Mouse (Mus musculus) CH12.LX (cell line): ENCODE measurements around the gene Tfr2. TPM values are rescaled to one million over a fixed set of nuclear protein-coding genes. Genes with fewer than 3 reads are reported as not detected.

ENCODE experiments used
- DNase-seq: peaks from one replicate; pipeline ENCODE4 v3.0.0-alpha.2; 2013; ENCODE audit errors: extremely low read depth
- H3K27ac ChIP-seq: 2 replicates; pipeline ENCODE4 v1.5.1; 2012; ENCODE audit warnings: low read depth, mild to moderate bottlenecking, control low read depth, moderate library complexity; ENCODE audit not compliant: insufficient read depth
- H3K27me3 ChIP-seq: replicated peaks from 2 replicates; pipeline ENCODE3; 2012; ENCODE audit warnings: inconsistent platforms
- H3K36me3 ChIP-seq, 2 experiments: replicated peaks in 1 of 2; 2 replicates each; pipeline versions ENCODE3 to v1.6.1; 2012; ENCODE audit warnings: inconsistent platforms in 1 of 2, low read length in 1 of 2, mild to moderate bottlenecking in 1 of 2, mixed read lengths in 1 of 2, moderate library complexity in 1 of 2; ENCODE audit not compliant: control insufficient read depth in 1 of 2, insufficient read depth in 1 of 2
- H3K4me1 ChIP-seq, 2 experiments: 2 replicates each; pipeline ENCODE4 v1.6.1; 2012; ENCODE audit warnings: inconsistent platforms in 1 of 2, moderate library complexity in 1 of 2; ENCODE audit not compliant: insufficient read depth in 2 of 2, control insufficient read depth in 1 of 2
- H3K4me2 ChIP-seq: 2 replicates; pipeline ENCODE4 v1.6.1; 2012; ENCODE audit warnings: low read depth, mild to moderate bottlenecking, control low read depth; ENCODE audit not compliant: poor library complexity, insufficient read depth, severe bottlenecking
- H3K4me3 ChIP-seq, 3 experiments: fragments of 150-350 bp in 1 of 3; sonication (generic) in 1 of 3; replicated peaks in 1 of 3; 2 replicates each; pipeline versions ENCODE3 to v1.5.1; 2011 to 2012; ENCODE audit warnings: low read depth in 2 of 3, low read length in 2 of 3, mild to moderate bottlenecking in 2 of 3, moderate library complexity in 2 of 3, control low read depth in 1 of 3, improper control_type of control experiment in 1 of 3, inconsistent platforms in 1 of 3, mixed read lengths in 1 of 3; ENCODE audit not compliant: poor library complexity in 1 of 3
- H3K79me2 ChIP-seq: replicated peaks from 2 replicates; pipeline ENCODE4 v1.6.1; 2012; ENCODE audit warnings: mild to moderate bottlenecking, moderate library complexity; ENCODE audit not compliant: control insufficient read depth, poor library complexity, insufficient read depth, severe bottlenecking; ENCODE audit errors: extremely low read depth
- H3K9ac ChIP-seq: 2 replicates; pipeline ENCODE4 v1.6.1; 2012; ENCODE audit warnings: low read depth, mild to moderate bottlenecking, control low read depth, moderate library complexity; ENCODE audit not compliant: insufficient read depth
- H3K9me3 ChIP-seq: replicated peaks from 2 replicates; pipeline ENCODE3; 2012; ENCODE audit warnings: low read length, inconsistent platforms, mixed read lengths
- BHLHE40 ChIP-seq: IDR thresholded peaks from 2 replicates; pipeline ENCODE4 v1.6.1; 2011; ENCODE audit warnings: mild to moderate bottlenecking, low read depth, low read length, improper control_type of control experiment
- E2F4 ChIP-seq: IDR thresholded peaks from 2 replicates; pipeline ENCODE4 v1.6.1; 2011; ENCODE audit warnings: low read depth, low read length, improper control_type of control experiment; ENCODE audit not compliant: insufficient replicate concordance
- ELF1 ChIP-seq: IDR thresholded peaks from 2 replicates; pipeline ENCODE4 v1.6.1; 2014; ENCODE audit warnings: low read depth, mild to moderate bottlenecking, inconsistent platforms, low read length, improper control_type of control experiment
- JUN ChIP-seq: IDR thresholded peaks from 2 replicates; pipeline ENCODE4 v1.6.1; 2011; ENCODE audit warnings: low read depth, mild to moderate bottlenecking, low read length, improper control_type of control experiment, moderate library complexity; ENCODE audit not compliant: insufficient read depth
- MAX ChIP-seq: IDR thresholded peaks from 2 replicates; pipeline ENCODE4 v1.6.1; 2011; ENCODE audit warnings: low read length, improper control_type of control experiment
- MXI1 ChIP-seq: IDR thresholded peaks from 2 replicates; pipeline ENCODE4 v1.6.1; 2011; ENCODE audit warnings: mild to moderate bottlenecking, low read depth, low read length, improper control_type of control experiment
- MYC ChIP-seq: IDR thresholded peaks from 2 replicates; pipeline ENCODE4 v1.6.1; 2011; ENCODE audit warnings: low read depth, mild to moderate bottlenecking, improper control_type of control experiment, low read length
- NRF1 ChIP-seq: IDR thresholded peaks from 2 replicates; pipeline ENCODE4 v1.6.1; 2014; ENCODE audit warnings: low read depth, mild to moderate bottlenecking, inconsistent platforms, low read length, improper control_type of control experiment, moderate library complexity
- POLR2A ChIP-seq: IDR thresholded peaks from 2 replicates; pipeline ENCODE4 v1.6.1; 2011; ENCODE audit warnings: low read depth, mild to moderate bottlenecking, improper control_type of control experiment, low read length
- POLR2AphosphoS2 ChIP-seq: IDR thresholded peaks from 2 replicates; pipeline ENCODE4 v1.6.1; 2011; ENCODE audit warnings: low read depth, low read length, improper control_type of control experiment
- TBP ChIP-seq: conservative IDR thresholded peaks from 2 replicates; pipeline ENCODE4 v1.6.1; 2011; ENCODE audit warnings: low read depth, low read length, improper control_type of control experiment
- TCF12 ChIP-seq: IDR thresholded peaks from 2 replicates; pipeline ENCODE4 v1.6.1; 2014; ENCODE audit warnings: low read depth, mild to moderate bottlenecking, inconsistent platforms, low read length, improper control_type of control experiment
- USF2 ChIP-seq: conservative IDR thresholded peaks from 2 replicates; pipeline ENCODE4 v1.6.1; 2011; ENCODE audit warnings: low read depth, low read length, improper control_type of control experiment
- ZC3H11A ChIP-seq: IDR thresholded peaks from 2 replicates; pipeline ENCODE4 v1.6.1; 2012; ENCODE audit warnings: low read depth, mild to moderate bottlenecking, inconsistent platforms, low read length, improper control_type of control experiment
- ZKSCAN1 ChIP-seq: IDR thresholded peaks from 2 replicates; pipeline ENCODE4 v1.6.1; 2012; ENCODE audit warnings: low read depth, inconsistent platforms, low read length, improper control_type of control experiment, borderline replicate concordance
- ZMIZ1 ChIP-seq: IDR thresholded peaks from 2 replicates; pipeline ENCODE4 v1.6.1; 2012; ENCODE audit warnings: low read depth, mild to moderate bottlenecking, inconsistent platforms, low read length, improper control_type of control experiment
- dilution Hi-C: fragments of 300-500 bp; cut with MboI; formaldehyde crosslinking; loops from 2 replicates; pipeline ENCODE4 v1.14.3; 2020; ENCODE audit warnings: low sequenced_read_pairs; ENCODE audit not compliant: extremely low pct_unique_long_range_greater_than_20kb, extremely low pct_ligation_motif_present
- in situ Hi-C: fragments of 300-500 bp; cut with MboI; formaldehyde crosslinking; loops from 3 replicates; pipeline ENCODE4 v1.14.3; 2019; ENCODE audit warnings: low sequenced_read_pairs, low pct_ligation_motif_present, low pct_unique_long_range_greater_than_20kb, mixed read lengths
- polyA plus RNA-seq: library from polyadenylated mRNA; unstranded; fragments of >175 nt; gene quantifications from 2 replicates; pipeline ENCODE4 v1.2.1, GENCODE M21; 2012; ENCODE audit warnings: low read depth; ENCODE audit not compliant: insufficient read length
- total RNA-seq, 2 experiments: library from RNA; depleted of rRNA; stranded (reverse); fragments of 300-350 nt in 1 of 2; fragments of >200 nt in 1 of 2; gene quantifications; 2 replicates each; pipeline ENCODE4 v1.2.3; 2012 to 2014

Tfr2 gene
- total and polyA plus RNA-seq, 3 experiments, result 0.67 to 2.2 (median 2.2) TPM

DNA sequence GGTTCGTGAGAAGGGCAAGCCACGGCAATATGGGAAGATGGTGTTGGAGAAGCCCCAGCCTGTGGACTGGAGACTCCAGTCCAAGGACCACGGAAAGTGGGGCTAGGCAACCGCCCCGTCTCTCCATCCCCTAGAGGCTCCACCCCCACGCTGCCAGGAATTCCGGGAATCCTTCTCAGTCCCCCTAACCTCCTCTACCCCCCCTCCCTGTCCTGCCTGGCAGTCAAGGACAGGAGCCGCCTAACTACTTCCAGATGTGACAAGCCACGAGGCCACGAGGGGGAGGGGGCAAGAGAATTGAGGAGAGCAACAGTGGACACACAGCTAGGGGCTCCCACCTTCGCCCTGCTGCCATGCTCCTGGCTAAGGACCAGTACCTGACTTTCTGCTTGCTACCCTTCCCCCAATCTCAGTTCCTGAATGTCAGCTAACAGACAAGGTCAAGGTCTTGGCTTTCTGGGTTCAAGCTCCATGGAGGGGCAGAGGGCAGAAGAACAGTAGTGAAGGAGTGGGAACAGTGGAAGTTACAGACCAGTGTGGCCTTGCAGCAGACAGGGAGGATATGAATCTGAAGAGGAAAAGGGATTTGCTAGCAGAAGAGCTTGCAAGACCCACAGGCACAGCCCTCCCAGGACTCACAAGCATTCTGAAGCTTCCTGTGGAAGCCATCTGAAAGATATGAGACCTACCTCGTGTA lies 41.1 kb downstream of the Tfr2 start:
- no peak overlapping the region for H3K27ac ChIP-seq
- no peak overlapping the region for H3K9ac ChIP-seq
- no peaks in the 10 kb centered on the region for H3K27me3 ChIP-seq
- H3K4me1 ChIP-seq, result peaks cover 0 to 11% of the 10 kb centered on the region in 2 experiments; a peak in 2 of 4 replicates
- DNase-seq, result no peak
- TF ChIP-seq ZC3H11A, result no peak
- TF ChIP-seq TBP, result no peak
- no peak for TF ChIP-seq MAX
- no peak for TF ChIP-seq ZKSCAN1
- TF ChIP-seq USF2, result no peak
- TF ChIP-seq, all 38 proteins: peak for 0
- H3K36me3 ChIP-seq, result peaks cover 0 to 27% of the 10 kb centered on the region in 2 experiments
- no peaks in the 10 kb centered on the region for H3K79me2 ChIP-seq
- H3K4me3 ChIP-seq, result no peak overlapping the region
- dilution Hi-C loops (no loop called here), in situ Hi-C loops (no loop called here)
- H3K9me3 ChIP-seq, result no peaks in the 10 kb centered on the region
- H3K4me2 ChIP-seq, result no peak overlapping the region

DNA sequence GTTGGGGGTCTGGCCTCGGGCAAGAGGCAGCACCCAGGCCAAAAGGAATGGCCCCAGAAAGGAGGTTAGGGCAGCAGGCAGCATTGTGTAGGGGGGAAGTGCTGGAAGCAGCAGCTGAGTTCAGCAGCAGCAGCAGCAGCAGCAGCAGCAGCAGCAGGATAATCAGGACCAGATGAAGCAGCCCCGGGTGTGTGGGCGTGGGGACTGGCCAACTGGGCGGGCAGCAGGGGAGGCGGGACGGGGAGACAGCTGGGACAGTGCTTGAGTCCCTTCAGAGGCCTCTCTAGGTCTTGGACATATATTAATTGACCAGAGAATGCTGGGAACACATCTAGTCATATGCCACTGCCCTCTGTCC lies 41.6 kb downstream of the Tfr2 start:
- H3K4me1 ChIP-seq, result peaks cover 0 to 11% of the 10 kb centered on the region in 2 experiments; a peak in 2 of 4 replicates
- DNase-seq, result no peak
- TF ChIP-seq BHLHE40, result no peak
- TF ChIP-seq MYC, result no peak
- no peak for TF ChIP-seq JUN
- TF ChIP-seq MXI1, result no peak
- TF ChIP-seq POLR2A, result no peak
- no peak for TF ChIP-seq E2F4
- no peak for TF ChIP-seq ELF1
- TF ChIP-seq ZMIZ1, result no peak
- TF ChIP-seq TCF12, result no peak
- no peak for TF ChIP-seq ZC3H11A
- no peak for TF ChIP-seq NRF1
- TF ChIP-seq POLR2AphosphoS2, result no peak
- H3K79me2 ChIP-seq, result no peaks in the 10 kb centered on the region
- H3K4me3 ChIP-seq, result no peak overlapping the region
- no peaks in the 10 kb centered on the region for H3K9me3 ChIP-seq
- peaks cover 0 to 24% of the 10 kb centered on the region in 2 experiments for H3K36me3 ChIP-seq
- dilution Hi-C loops, result no loop called here
- H3K4me2 ChIP-seq, result no peak overlapping the region
- H3K9ac ChIP-seq, result no peak overlapping the region
- H3K27me3 ChIP-seq, result no peaks in the 10 kb centered on the region
- H3K27ac ChIP-seq, result no peak overlapping the region
- in situ Hi-C loops, result no loop called here
